Mouse (Mus musculus): ENCODE results near the gene Tcl1b3.
"Not testable (repeated sequence)": the region's sequence is repeated elsewhere in the genome, so short reads cannot be mapped to it uniquely, and the experiment has no call there.

DNA sequence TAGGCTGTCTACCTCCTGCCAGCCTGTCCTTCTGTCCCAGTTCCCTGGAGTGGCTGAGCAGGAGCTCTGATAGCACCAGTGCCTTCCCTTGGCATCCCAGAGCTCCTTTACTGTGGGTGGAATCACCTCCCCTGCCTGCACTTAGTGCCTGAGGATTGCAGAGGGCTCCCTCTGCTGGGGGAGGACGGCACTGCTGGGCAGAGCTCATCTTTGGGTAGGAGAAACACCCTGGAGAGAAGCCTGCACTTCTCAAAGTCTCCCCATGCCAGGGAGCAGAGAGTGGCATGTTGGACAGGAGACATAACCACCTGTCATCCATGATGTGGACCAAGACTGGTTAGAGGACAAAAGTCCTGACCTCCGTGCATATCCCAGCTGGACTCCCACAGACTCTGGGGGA lies 1.9 kb upstream of the Tcl1b3 start:
- TF ChIP-seq POLR2A (IDR thresholded peaks at IDR 0.05; ENCODE audit: control insufficient read depth, extremely low read depth, insufficient read depth, low read length, poor library complexity) = not testable (repeated sequence)
- TF ChIP-seq CTCF (IDR thresholded peaks at IDR 0.05; ENCODE audit: borderline replicate concordance, control insufficient read depth, extremely low read depth, insufficient read depth, low read length, poor library complexity) = peak; percentile 33; the same call in 1 of the 2 replicates
